Mouse (Mus musculus) thymus, postnatal 0 days (tissue): ENCODE measurements around the gene Neurl4. TPM values are rescaled to one million over a fixed set of nuclear protein-coding genes. Genes with fewer than 3 reads are reported as not detected.
"Not testable (repeated sequence)": the region's sequence is repeated elsewhere in the genome, so short reads cannot be mapped to it uniquely, and the experiment has no call there.

Experiments
- DNase-seq: peaks from one replicate; pipeline ENCODE4 v3.0.0-alpha.2; 2015; ENCODE audit warnings: low spot score
- polyA plus RNA-seq: library from polyadenylated mRNA; unstranded; fragments of >200 nt; fragmentation: Nextera tagmentation; extraction: Ambion mirVana; gene quantifications from 2 replicates; pipeline ENCODE4 v1.2.1, GENCODE M21; 2015

Neurl4 gene
- 6.2 and 7.5 TPM in 2 replicates for polyA plus RNA-seq

DNA sequence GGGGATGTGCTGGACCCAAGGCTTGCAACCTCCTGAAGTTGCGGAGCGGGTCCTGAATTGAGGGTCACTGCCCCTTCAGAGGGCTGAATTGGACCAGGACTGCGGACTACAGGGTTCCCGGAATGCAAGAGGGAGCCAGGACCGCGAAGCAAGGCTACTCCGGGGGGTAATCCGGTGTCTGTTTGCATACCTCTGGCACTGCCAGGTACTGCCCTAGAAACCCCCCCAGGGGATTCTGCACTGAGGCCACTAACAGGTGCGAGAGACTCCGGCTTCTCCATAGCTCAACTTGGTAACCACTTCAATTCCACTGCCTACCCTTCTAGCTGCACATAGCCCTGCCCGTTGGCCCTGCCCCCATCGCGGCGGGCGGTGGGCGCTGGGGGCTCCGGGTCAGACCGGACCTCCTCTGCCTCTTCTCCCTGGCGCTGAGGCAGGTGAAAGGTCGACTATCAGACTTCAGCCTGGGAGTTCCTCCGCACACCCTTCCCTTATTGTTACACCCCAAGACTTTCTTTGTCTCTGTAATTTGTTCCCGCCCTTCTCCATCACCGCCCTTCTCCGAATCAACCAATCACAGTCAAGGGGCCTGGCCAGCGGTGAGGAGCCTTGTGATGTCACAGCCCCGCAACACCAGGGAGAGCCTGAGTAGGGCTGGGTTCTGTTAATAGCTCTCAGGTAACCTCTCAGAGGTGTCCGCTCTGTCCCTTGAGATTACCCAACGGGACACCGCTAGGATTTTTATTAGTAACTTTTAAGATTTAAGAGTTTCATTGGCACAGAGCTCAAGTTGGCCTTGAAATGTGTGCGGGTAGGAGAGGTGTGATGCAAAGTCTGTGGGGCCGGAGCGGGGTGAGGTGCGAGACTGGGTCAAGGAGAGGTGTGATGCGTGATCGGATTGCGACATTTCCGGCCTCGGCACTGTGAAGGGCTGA is at the start of gene Neurl4, which contains the start of gene 2810408A11Rik:
Neurl4 (plus strand) TSS at position 602 of the 935 bp plus-strand sequence.
2810408A11Rik (minus strand) TSS at position 517 of the 935 bp plus-strand sequence.
- peak; percentile 96 for DNase-seq

- DNase-seq: no peak
Observed at GRCm38 (mm10) chr11:69853994-69854393, 46.9 kb upstream of the Neurl4 start.

DNA sequence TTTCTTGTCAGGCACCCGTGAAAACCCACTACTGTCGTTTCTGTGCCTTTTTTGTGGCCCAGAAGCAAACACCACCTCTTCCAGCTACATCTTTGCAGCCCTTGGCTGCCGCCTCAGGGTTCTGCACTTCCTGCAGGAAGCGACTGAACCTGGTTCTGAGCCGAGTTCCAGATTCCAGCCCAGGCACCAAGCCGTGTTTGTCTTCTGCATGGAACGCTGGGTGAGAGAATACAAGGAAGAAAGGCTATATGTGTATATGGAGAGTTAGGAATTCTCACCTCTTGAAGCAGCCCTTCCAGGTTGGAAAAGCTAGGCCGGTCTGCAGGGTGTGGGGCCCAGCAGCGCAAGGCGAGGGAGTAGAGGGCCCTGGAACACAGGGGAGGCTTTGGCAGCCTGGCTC is 46.2 kb upstream of the Neurl4 start:
- DNase-seq: no peak

DNA sequence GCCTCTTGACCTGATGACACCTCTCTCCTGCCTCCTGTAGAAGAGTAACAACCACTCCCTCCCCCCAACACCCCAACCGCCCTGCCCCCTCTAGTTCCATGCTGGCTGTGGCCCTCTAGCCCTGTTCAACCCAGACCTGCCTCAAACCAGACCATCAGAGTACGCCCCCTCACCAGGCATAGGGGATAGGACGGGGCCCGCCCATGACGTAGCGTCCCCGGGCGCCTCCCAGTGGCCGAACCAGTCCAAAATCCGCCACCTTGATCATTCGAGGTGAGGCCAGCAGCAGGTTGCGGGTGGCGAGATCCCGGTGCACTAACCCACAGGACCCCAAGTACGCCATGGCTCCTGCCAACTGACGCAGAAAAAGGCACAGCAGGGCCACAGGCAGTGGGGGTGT is 45.5 kb upstream of the Neurl4 start:
- peak; percentile 48 for DNase-seq

DNA sequence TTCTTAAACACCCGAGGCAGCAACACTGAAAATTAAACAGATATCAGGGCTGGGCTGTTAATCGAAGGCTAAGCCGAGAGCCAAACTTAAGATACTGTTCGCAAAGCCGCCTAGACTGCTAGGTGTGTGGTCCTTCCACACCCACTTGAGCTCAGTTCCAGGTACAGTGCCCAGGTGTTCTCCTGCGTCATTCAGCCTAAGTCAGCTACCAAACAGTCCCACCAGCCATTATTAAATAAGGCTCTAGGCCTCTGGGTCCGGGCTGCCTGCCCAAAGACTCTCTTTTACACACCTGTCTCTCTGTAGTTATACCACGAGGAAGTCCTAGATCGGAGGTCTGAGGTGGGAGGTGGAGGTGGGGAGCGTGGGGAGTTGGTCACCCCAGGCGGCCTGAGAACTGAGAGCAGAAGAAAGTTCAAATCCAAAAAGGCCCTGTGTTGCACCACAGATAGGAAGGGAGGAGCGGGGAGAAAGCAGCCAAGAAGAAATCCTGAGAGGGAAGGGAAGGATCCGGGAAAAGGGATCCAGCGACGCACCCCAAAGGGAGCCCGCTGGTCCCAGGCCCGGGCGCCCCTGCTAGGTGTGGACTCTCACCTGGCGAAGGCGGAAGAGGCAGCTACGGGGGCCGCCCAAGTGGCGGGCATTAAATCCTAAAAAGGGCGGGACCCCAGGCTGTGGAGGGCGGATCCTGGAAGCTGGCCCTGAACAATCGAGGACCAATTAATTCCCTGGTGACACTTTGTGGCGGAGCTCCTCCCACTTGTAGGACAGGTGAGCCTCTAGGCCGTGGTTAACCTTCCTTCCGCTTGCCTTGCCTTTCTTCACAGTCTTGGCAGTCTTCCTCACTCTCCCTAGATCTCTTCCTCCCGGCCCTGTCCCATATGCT is 42.5 kb upstream of the Neurl4 start, which contains the start of gene Tnk1:
Tnk1 (minus strand) TSS at position 618 of the 886 bp plus-strand sequence.
- DNase-seq: no peak

GRCm38 (mm10) chr11:69863729-69864128 is 37.1 kb upstream of the Neurl4 start:
- not testable (repeated sequence) for DNase-seq

GRCm38 (mm10) chr11:69864138-69864860 is 36.6 kb upstream of the Neurl4 start:
- no peak for DNase-seq

GRCm38 (mm10) chr11:69865561-69865960 is 35.3 kb upstream of the Neurl4 start:
- no peak for DNase-seq

GRCm38 (mm10) chr11:69867335-69867734 is 33.5 kb upstream of the Neurl4 start:
- no peak for DNase-seq

- no peak for DNase-seq
Observed at GRCm38 (mm10) chr11:69870289-69871069, 30.4 kb upstream of the Neurl4 start.

- DNase-seq: no peak
Observed at GRCm38 (mm10) chr11:69871822-69872221, 29.1 kb upstream of the Neurl4 start.

DNA sequence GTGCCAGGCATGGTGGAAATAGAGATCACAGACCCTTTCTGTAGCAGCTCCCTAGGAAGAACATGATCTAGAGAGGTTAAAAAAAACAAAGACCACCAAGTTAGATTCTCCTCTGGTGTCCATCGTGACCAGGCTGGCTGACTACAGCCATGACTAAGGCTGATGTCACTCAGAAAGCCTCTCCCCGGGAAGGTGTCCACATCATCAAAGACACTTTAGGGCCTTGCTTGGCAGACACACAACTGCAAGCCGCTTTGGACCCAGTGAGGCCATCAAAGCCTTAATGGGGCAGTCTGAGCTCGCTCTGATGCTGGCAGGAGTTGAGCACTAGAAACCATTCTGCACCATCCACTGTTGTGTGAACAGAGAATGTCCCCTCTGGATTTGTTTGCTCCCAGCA is 28.4 kb upstream of the Neurl4 start:
- DNase-seq: no peak

DNA sequence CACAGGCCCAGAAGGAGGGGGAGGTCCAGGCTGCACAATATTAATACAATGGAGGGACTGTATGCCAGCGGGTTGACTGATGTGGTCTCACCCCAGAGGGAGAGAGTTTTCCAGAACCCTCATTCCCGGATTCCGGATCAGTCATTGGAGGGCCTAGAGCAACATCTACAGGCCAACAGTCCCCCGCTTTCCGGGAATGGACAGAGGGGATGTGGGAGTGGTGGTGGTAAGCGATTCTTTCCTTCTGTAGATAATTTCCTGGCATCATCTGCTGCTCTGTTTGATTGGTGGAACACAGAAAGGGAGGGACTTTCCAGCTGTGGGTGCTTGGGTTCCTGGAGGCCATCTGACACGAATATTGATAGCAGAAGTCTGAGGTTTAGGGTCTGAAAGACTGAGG is 24.7 kb upstream of the Neurl4 start:
- no peak for DNase-seq

- peak; percentile 95 for DNase-seq
Observed at GRCm38 (mm10) chr11:69876867-69877266, 24.0 kb upstream of the Neurl4 start.

GRCm38 (mm10) chr11:69877878-69878277 is 23.0 kb upstream of the Neurl4 start, which contains the start of gene Tmem95:
Gene Tmem95 (minus strand): TSS chr11:69878018.
- DNase-seq: no peak

- DNase-seq: no peak
Observed at GRCm38 (mm10) chr11:69878399-69878798, 22.5 kb upstream of the Neurl4 start.

DNA sequence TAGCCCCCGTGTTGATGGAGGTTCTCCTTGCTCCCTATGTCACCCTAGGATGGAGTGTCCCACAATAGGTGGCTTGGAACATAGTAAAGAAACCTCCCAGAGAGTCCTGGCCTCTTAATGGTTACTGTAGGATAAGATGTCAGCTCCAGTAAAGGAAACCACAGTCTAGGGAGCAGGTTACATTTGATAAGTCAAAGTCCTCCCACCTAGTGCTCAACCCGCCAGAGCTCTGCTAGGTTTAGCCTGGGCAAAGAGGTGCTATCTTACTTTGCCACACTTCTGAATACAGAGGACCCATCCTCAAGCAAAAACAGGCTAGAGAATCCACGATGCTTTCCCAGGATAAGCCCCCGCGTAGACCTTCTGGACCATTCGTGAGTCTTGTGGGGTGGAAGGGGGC is 21.9 kb upstream of the Neurl4 start:
- DNase-seq: no peak

DNA sequence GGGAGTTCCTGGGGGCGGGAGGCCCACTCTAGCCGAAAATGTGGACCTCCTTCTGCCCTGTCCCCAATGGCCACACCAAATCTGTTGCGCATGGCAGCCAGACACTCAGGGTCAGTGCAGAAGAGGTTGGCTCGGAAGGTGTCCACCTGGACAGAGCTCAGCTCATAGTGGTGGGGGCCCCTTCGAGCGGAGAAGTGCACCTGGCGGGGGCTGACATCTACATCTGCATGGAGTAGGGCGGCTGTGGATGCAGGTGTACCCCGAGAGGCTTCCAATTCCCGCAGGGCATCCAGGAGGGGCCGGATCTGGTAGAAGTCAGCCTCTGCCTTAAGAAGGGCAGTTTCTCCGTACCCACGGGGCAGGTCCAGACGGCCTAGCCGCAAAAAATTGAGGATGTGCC is 21.2 kb upstream of the Neurl4 start:
- DNase-seq: no peak

DNA sequence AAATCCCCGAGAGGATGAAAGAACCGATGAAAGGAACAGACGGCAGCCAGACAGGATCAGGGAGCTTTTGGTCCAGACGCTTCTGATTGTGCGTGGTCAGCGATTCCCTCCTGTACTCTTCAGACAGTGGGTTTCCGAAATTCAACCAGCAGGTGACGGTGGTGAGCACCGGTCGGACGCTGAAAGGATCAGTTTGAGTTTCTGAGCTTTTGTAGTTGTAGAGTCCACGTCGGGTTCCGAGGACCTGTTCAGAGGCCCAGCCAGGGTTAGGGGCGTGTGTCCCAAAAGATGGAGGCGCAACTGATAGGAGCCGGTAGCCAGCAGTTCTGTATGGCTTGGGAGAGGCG is 20.4 kb upstream of the Neurl4 start:
- peak; percentile 58 for DNase-seq
